Mouse (Mus musculus): ENCODE measurements around the gene Tfrc.
A peak's percentile ranks its signal among the peaks of the same experiment; 100 is the strongest.

The Tfrc gene

DNA sequence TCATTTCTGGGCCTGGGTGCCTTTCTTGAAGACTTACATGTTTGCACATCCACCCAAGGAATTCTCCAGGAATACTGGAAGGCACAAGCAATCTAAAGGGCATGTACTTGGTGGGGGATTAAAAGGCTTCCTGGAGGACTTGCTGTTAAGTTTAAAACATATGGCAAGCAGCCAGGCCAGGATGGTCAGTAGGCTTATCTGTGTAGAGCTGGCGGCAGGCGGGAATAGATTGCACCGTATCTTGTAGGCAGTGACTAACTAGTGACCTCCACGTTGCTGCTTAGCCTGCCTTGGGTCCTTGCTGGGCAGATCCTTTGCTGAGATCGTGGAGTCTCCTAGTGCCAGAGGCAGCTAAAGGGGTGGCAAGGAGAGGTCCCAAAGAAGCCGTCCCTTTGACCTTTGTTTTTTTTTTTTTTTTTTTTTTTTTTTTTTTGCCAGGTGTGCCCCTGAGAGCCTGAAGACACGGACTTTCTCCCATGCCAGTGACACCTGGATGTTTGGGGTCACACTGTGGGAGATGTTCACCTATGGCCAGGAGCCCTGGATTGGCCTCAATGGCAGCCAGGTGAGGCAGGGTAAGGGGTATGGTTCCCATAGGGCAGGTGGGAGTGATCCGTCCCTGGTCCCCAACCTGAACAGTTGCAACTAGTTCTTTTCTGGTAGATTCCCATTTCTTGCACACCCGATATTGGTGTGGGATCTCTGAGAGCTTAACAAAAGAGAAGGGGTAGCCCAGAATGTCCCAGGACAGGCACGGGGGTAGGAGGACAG is 61.8 kb downstream of the Tfrc start:
- DNase-seq (ENCODE audit: low spot score) = no peak

DNA sequence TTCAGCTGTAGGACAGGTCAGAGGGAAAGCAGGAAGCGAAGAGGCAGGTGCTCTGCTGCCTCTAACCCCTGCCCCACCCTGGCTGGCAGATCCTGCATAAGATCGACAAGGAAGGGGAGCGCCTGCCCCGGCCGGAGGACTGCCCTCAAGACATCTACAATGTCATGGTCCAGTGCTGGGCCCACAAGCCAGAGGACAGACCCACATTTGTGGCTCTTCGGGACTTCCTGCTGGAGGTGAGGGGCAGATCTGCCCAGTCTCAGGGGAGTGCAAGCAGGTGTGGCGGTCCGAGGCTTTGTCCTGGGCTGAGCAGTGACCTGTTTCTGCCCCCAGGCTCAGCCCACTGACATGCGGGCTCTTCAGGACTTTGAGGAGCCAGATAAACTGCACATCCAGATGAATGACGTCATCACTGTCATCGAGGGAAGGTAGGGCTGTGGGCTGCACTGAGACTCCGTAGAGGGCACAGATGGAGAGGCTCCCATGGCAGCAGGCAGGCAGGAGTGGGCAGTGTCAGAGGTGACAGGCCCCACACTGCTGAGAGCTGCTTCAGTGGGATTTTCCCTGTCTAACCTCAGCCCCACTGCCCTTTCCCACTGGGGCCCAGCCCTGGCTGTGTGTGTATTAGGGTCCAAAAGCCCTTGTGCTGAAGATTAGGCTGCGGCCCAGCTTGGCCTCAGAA is 62.6 kb downstream of the Tfrc start:
- DNase-seq (ENCODE audit: low spot score) = no peak

DNA sequence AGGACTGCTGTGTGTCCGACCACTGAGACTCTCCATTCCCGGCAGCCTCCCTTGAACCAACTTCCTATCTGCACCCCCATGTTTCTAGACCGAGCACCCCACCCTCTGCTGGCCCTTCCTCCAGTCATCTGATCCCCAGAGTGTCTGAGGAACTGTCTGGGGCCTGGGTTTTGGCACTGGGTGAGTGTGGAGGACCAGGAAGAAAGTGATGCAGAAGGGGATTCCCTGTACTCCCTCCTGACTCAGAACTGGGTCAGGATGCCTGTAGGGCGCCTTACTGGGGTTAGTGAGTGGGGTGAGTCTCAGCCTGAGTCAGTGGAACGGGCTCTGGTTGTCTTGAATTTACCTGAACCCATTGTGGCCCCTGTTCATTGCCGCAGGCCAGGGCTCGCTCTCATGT is 63.5 kb downstream of the Tfrc start:
- DNase-seq (ENCODE audit: low spot score) = no peak

DNA sequence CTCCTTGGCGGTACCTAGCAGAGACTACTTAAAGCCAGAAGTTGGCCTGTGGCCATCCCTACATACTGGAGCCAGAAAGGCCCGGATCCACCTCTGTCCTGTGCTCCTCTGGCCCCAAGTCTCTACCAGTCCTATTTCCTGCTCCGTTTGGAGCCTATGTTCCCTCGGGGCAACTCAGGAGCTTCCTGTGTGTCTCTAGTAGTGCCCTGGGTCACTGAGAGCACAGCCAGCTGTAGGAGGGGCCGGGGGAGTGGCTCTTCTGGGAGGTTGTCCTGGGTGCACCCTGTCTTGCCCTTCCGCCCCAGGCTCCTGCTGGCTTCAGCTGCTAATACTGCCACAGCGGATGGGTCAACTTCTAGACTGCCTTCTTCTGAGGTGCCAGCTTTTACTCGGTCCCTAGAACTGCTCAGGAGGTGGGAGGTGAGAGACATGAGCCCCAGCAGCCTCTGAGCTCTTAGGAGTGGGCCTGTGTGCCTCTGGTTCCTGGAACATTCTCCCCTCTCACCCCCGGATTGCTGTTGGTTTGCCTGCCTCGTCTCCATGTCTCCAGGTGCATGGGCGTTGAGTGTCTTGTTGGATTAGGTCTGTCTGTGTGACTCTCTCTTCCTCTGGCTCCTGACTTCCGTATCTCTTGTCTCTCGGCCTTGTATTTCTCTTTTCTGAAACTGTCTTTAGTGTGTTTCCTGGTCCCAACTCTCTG is 64.3 kb downstream of the Tfrc start:
- no peak for DNase-seq (ENCODE audit: low spot score)

DNA sequence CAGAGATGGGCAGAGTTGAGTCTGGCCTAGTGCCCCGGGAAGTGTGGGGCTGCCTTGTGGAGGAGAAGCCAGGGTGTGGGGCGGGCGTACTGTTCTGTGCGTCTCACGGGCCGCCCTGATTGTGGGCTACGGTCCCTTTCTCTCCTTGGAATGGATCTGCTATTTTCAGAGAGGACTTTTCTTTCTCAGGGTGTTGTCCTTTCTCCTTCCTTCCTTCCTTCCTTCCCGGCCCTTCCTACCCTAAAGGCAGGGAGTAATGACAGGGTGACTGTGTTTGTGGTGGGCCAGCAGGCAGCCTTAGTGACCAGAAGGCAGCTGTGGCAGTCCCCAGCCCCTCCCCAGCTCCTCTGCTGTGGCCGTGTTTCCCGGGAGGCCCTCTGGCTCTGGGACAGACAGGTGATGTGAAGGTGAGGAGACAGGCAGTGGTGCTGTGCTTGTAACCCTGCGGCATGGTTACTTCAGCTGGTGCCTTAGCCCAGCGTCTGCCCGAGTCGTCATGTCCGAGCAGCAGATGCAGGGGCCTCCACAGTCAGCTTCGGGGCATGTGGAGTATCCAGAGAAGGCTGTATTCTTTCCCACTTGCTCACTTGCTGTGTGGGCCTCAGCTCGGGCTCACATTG is 65.5 kb downstream of the Tfrc start:
- DNase-seq (ENCODE audit: low spot score) = no peak

DNA sequence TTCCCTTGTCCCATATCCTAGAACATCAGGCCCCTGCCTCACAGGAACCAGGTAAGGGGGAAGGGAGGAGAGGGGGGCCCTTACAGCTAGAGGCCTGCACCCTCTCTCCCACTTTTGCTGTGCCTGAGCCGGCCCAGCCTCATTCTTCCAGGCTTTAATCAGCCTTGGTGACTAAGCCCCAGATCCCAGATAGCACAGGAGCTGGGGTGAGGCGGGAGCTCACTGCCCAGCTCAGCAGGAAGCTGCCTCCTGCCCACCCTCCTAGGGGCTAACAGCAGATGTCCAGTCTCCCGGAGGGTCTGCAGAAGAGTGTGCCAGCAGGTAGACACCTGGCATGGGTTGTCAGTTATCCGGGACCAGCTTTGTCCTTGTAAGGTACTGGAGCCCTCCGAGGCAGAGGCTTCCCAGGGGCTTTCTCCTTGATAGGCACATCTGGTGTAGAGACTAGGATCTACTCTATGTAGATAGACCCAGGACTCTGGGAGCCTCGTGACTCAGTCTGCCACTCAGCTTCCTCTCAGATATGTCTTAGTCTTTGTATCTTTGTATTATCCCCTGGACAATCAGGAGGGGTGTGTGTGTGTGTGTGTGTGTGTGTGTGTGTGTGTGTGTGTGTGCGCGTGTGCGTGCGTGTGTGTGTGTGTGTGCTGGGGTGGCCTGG is 68.5 kb downstream of the Tfrc start:
- no peak for DNase-seq (ENCODE audit: low spot score)

DNA sequence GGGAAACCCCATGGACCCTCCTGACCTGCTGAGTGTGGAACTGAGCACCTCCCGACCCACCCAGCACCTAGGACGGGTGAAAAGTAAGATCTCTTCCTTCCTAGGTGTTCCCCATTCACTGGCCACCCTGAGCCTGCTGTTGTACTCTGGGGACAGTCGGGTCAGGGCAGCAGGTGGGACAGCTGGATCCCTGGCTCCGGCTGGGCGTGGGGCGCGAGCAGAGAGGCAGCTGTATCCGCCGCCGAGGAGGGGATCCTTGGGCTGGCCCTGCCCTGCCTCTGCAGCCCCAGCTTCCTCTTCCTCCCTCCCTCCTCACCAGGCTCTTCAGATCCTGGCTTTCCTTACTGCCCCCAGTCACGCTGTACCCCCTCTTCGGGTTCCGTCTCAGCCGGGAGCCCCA is 69.2 kb downstream of the Tfrc start:
- DNase-seq (ENCODE audit: low spot score) = no peak

DNA sequence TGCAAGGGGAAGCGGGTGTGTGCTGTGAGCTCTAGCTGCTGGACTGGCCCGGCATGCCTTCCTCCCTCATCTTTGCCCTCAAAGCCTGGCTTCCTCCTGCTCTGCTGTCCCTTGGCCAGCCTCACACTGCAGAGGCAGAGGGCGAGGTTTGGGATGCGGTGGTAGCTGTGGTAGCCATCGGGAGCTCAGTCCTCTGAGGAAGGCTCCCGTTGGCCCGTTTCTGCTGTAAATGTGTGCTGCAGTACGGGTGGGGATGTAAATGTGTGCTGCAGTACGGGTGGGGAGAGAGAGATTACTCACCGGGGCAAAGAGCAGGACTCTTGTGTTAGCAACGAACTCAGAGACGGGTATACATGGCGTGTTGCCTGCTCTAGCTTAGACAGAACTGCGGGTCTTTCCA is 70.1 kb downstream of the Tfrc start:
- DNase-seq (ENCODE audit: low spot score) = peak; percentile 3

DNA sequence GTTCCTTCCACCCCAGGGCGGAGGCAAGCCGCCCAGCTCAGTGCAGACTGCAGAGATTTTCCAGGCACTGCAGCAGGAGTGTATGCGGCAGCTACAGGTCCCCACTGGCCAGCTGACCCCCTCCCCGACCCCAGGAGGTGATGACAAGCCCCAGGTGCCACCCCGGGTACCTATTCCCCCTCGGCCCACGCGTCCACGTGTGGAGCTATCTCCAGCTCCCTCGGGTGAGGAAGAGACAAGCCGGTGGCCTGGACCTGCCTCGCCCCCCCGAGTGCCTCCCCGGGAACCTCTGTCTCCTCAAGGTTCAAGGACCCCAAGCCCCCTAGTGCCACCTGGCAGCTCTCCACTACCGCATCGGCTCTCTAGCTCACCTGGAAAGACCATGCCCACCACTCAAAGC is 71.3 kb downstream of the Tfrc start:
- no peak for DNase-seq (ENCODE audit: low spot score)

DNA sequence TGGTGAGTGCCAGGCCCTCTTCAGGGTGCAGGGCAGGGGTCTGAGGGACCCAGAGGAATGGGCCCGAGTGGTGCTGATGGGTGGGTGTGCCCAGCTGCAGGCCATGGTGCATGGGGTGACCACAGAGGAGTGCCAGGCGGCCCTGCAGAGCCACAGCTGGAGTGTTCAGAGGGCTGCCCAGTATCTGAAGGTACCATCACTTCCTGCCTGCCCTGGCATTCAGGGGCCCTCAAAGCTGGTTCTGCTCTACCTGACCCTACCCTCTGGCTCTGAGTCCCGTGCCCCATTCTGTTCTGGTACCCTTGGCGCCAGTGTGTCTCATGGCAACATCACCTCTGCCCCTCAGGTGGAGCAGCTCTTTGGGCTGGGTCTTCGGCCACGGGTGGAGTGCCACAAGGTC is 72.1 kb downstream of the Tfrc start:
- no peak for DNase-seq (ENCODE audit: low spot score)

DNA sequence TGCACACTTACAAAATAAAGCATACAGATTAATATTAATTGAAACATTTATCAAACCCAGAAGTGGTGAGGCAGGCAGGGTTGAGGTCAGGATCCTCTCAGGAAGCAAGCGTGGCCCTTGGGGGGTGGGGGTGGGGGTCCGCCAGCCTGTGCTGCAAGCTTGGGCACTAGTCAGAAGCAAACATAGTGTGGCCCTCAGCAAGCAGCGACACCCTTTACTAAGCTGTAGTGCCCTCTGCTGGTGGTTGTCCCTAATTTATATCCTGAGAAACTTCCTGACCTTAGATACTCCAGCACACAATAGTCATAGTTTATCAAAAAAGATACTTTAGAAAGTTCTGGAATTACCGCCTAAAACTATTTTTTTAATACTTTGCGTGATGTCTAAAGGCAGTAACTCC is 73.5 kb downstream of the Tfrc start:
- no peak for DNase-seq (ENCODE audit: low spot score)

Data from testis, postnatal 14 days (tissue).